In genomic region chr2:49411685-49412084, GRCm38 (mm10) we compare ENCODE assay signal across 18 mouse cellular contexts.
"Had no signal": no experiment of that assay in that cellular context is flagged by ENCODE, and none has a peak within 500 bp of the region (broad histone marks: within the 10 kb centered on the region; RNA-seq: fewer than 3 reads in every experiment).

No protein-coding gene starts in this region.

- DNase-seq: kidney, adult 2 months; kidney, postnatal 25 days; lung, embryonic 14.5 days; thymus, adult 2 months; thymus, postnatal 25 days had no signal

- H3K4me1 ChIP-seq: limb, embryonic 10.5 days; limb, embryonic 13.5 days; liver, embryonic 12.5 days; liver, embryonic 15.5 days; midbrain, embryonic 10.5 days; midbrain, embryonic 13.5 days had no signal

- ATAC-seq: intestine, postnatal 0 days; liver, embryonic 12.5 days; lung, postnatal 0 days; midbrain, embryonic 13.5 days; midbrain, embryonic 16.5 days had no signal

- H3K27me3 ChIP-seq: limb, embryonic 13.5 days; liver, embryonic 12.5 days; liver, embryonic 15.5 days; megakaryocyte, embryonic 14.5 days; midbrain, embryonic 13.5 days had no signal

- H3K4me3 ChIP-seq: layer of hippocampus, adult 2 months; limb, embryonic 10.5 days; limb, embryonic 13.5 days; liver, embryonic 12.5 days; liver, embryonic 15.5 days; megakaryocyte, embryonic 14.5 days; midbrain, embryonic 10.5 days; midbrain, embryonic 13.5 days had no signal

- H3K36me3 ChIP-seq: limb, embryonic 10.5 days; limb, embryonic 13.5 days; liver, embryonic 12.5 days; liver, embryonic 15.5 days; midbrain, embryonic 10.5 days; midbrain, embryonic 13.5 days had no signal

- H3K9me3 ChIP-seq: limb, embryonic 10.5 days; limb, embryonic 13.5 days; liver, embryonic 12.5 days; liver, embryonic 15.5 days; megakaryocyte, embryonic 14.5 days; midbrain, embryonic 10.5 days; midbrain, embryonic 13.5 days had no signal

- H3K9ac ChIP-seq: limb, embryonic 13.5 days; liver, embryonic 12.5 days; liver, embryonic 15.5 days; lung, embryonic 14.5 days; midbrain, embryonic 13.5 days had no signal

- H3K27ac ChIP-seq: kidney, postnatal 0 days; layer of hippocampus, adult 2 months; limb, embryonic 10.5 days; limb, embryonic 13.5 days; liver, embryonic 12.5 days; liver, embryonic 15.5 days; midbrain, embryonic 10.5 days; midbrain, embryonic 13.5 days; stomach, postnatal 0 days had no signal
